Mouse (Mus musculus) Muller cell, postnatal 12 days (primary cell): ENCODE results near the gene Ipp.
A peak's percentile ranks its signal among the peaks of the same experiment; 100 is the strongest.

ENCODE experiments used
- DNase-seq: peaks from one replicate; pipeline ENCODE4 v3.0.0-alpha.2; 2015; ENCODE audit errors: inconsistent ontology term

Ipp gene

DNA sequence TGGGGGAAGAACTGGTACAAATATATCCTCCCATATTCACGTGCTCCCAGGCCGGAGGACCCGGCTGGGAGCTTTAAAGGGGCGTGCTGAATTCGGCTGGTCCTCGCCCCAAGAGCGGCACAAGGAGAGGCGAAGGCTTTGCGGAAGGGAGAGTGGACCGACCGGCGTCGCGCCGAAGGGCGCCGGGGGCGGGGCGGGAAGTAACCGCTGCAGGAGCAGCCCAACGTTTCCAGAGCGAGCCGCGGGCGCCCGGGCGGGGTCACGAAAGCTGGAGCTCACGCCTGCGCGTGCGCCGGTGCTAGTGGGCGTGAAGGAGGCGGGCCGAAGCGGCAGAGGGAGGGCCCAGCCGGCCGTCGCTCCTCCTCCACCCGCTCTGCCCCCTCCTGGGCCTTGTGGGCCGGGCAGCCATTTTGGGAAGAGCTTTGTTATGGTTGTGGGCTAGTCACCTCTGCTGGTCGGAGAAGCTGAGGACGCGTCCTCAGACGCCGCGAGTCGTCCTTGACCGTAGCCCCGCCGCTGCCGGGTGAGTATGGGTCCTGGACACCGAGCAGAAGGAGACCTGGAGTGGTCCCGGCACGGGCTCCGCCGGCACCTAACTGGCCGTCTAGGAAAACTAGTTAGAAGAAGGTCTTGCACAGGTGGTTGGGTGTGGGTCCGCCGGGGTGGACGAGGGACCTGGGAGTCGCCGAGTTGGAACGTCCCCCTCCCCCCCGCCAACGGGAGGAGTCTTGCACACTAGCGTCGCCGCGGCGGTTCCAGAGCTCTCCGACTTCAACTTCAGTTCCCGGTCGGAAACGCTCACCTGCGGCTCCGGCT, 50.2 kb downstream of the Ipp start, which contains the start of gene Gpbp1l1:
Gpbp1l1 (plus strand) TSS at position 353 of the 816 bp plus-strand sequence.
- peak; percentile 99 for DNase-seq

DNA sequence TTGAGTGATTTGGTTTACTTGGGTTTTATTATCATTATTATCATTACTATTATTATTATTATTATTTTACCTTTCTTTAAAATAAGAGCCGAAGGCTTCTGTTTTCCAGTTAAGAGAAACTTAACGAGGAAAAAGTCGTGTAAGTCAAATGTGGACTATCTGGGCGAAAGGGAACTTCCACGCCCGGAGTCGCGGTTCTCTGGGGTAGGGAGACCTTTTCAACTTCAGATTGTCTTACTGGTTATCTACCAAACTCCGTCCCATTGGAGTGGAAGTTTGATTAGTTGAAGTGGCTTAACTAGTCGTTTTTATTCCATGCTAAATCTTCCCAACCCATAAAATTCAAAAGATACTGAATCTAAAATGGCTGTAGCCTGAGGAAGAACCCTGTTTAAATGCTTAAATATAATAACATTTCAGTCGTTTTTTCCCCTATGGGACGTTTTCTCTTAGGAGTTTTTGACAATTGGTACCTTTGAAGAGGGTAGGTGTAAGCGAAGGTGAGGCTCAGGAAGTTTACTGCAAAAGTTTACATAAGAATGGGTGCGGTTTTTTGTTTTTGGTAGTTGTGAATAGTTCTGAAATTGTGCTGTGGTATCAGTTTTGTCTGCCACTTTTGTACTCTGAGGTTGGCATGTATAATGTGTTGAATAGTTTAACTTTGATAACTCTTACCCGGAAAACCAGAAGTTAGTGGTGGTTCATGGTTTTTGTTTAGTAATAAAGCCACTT, 51.0 kb downstream of the Ipp start:
- peak; percentile 14 for DNase-seq
